Mouse (Mus musculus) cerebellum, adult 2 months (tissue): ENCODE measurements around the gene Zfyve27. TPM values are rescaled to one million over a fixed set of nuclear protein-coding genes. Genes with fewer than 3 reads are reported as not detected.
A peak's percentile ranks its signal among the peaks of the same experiment; 100 is the strongest.

ENCODE experiments used
- DNase-seq, 2 experiments: peaks; one replicate each; pipeline ENCODE4 v3.0.0; 2021
- H3K27ac ChIP-seq: fragments of 200-500 bp; 2 replicates; pipeline ENCODE4 v1.5.1; 2012; ENCODE audit warnings: low read length, control low read depth, inconsistent platforms; ENCODE audit not compliant: insufficient read depth
- H3K27me3 ChIP-seq: fragments of 200-500 bp; 2 replicates; pipeline ENCODE4 v1.6.1; 2012; ENCODE audit warnings: inconsistent platforms, mild to moderate bottlenecking, low read length, moderate library complexity; ENCODE audit not compliant: control insufficient read depth, insufficient read depth
- H3K4me1 ChIP-seq: fragments of 200-500 bp; 2 replicates; pipeline ENCODE4 v1.6.1; 2011; ENCODE audit warnings: low read length; ENCODE audit not compliant: control insufficient read depth, insufficient read depth
- H3K4me3 ChIP-seq: fragments of 200-500 bp; replicated peaks from 2 replicates; pipeline ENCODE3; 2011; ENCODE audit warnings: mild to moderate bottlenecking, low read depth, low read length, control low read depth; ENCODE audit not compliant: insufficient read depth
- CTCF ChIP-seq: fragments of 200-500 bp; IDR thresholded peaks from 2 replicates; pipeline ENCODE4 v1.5.1; 2011; ENCODE audit warnings: low read depth, mild to moderate bottlenecking, control low read depth, low read length, moderate library complexity, borderline replicate concordance; ENCODE audit not compliant: insufficient read depth
- POLR2A ChIP-seq: fragments of 200-500 bp; IDR thresholded peaks from 2 replicates; pipeline ENCODE4 v1.6.1; 2011; ENCODE audit warnings: low read length, control low read depth, borderline replicate concordance; ENCODE audit not compliant: insufficient read depth
- WGBS: fragments of 180-500 bp; shearing (Covaris S2); methylation state at CpG from one replicate; pipeline ENCODE4 v1.1.7; 2018; 5-methylcytosine and 5-hydroxymethylcytosine counted together
- polyA plus RNA-seq: library from polyadenylated mRNA; depleted of rRNA; stranded (reverse); fragments of >200 nt; gene quantifications from 2 replicates; pipeline ENCODE4 v1.2.3, GENCODE M21; 2012

Zfyve27 gene
- polyA plus RNA-seq, 1 experiment, result 104 TPM

DNA sequence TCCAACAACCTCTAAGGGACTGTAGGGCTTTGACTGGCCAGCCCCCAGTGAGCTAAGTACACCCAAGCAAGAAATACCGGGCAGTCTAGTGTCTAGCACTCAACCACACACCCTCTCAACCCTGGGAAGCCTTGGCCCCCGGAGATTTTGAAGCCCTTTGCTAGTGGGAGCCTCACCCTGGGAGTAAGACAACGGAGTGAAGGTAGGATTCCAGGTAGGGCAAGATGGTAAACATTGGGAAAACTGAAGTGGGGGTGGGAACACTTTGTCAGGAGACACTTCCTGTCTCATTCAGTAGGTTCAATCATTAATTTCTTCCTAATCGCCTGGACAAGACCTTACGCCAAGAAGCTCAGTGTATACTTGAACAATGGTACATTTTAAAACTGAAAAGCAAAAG lies 36.7 kb upstream of the Zfyve27 start:
- H3K27ac ChIP-seq, result no peak overlapping the region
- no peaks in the 10 kb centered on the region for H3K27me3 ChIP-seq
- no peak overlapping the region for H3K4me3 ChIP-seq
- no peak for TF ChIP-seq CTCF
- no peak for TF ChIP-seq POLR2A
- no peak for DNase-seq
- H3K4me1 ChIP-seq, result peaks cover 17% of the 10 kb centered on the region
- WGBS, result 93% methylated on average over 5 of the region's 5 CpGs

DNA sequence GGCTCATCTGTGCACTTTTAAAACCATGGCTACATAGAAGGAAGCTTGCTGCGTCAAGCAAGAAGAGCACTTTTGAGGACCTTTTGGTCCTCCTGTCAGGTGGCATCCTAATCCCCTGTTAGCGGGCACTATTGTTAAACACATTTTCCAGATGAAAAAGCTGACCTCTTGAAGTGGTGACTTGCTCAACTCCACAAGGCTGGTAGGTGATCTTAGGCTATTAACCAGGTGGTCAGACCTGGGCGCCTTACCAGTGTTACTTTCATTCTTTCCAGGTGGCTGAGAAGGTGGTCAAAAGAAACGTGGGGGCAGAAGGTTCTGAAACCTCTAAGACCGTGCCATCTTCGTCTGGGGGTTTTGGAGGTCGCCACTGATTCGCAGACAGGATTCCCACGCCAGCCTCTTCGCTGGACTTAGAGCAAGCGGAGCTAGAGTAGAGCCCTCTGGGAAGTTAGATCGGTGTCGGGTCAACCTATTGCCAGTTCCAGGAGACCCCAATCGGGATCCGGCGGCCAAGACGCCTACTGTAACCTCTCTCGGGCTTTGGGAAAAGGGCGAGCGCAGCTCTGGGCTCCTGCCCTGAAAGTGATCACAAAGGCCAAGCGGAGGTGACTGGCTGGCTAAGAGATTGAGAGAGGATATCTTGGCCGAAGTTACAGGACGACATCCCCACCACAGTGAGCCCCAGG lies 35.6 kb upstream of the Zfyve27 start:
- Histone ChIP-seq H3K27ac (peak overlapping the region; percentile 76), H3K27me3 (no peaks in the 10 kb centered on the region), H3K4me3 (peak overlapping the region; percentile 66), H3K4me1 (peaks cover 17% of the 10 kb centered on the region)
- no peak for DNase-seq
- 4% methylated on average over 23 of the region's 23 CpGs for WGBS
- TF ChIP-seq CTCF, result no peak
- no peak for TF ChIP-seq POLR2A

DNA sequence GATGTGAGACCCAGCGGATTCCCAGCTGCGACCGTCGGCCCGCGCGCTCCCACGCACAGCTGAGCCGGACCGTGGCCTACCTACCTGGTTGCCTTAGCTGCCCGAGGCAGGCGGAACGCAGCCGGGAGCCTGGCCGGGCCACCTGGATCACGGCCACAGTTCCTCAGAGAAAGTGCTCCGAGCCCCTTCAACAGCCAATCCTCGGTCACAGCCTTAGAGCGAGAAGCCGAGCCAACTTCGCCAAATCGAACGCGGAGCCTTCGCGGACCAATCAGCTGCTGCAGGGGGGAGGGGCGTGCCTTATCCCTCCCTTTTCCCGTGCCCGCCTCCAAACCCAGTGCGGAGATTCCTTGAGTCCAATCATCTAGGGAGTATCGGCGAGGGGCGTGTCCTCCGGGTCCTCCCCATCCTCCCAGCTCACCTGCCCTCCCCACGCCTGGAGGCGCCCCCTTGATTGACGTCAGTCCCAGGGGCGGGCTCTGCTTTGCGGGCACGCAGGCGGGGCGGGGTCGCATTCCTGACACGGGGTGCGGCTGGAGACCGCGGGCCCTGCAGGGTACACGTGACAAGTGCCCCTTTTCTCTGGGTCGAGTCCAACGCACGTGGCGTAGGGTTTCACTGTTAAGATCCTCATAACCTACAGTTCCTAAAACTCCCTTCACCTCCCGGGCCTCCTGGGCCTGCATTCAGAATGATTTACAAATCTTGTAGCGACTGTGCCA lies 34.8 kb upstream of the Zfyve27 start, which contains the start of gene Avpi1:
Gene Avpi1, minus strand, starts transcription at position 273 of the 722 bp plus-strand sequence.
- H3K4me3 ChIP-seq, result peak within 1 kb of the TSS; percentile 66
- under 1% methylated on average over 54 of the region's 54 CpGs for WGBS
- no peaks in the 10 kb centered on the region for H3K27me3 ChIP-seq
- no peak for TF ChIP-seq CTCF
- TF ChIP-seq POLR2A, result peak; percentile 71
- H3K27ac ChIP-seq, result peak within 1 kb of the TSS; percentile 82
- peaks cover 17% of the 10 kb centered on the region for H3K4me1 ChIP-seq
- DNase-seq, result peak; percentile 97 to 99

DNA sequence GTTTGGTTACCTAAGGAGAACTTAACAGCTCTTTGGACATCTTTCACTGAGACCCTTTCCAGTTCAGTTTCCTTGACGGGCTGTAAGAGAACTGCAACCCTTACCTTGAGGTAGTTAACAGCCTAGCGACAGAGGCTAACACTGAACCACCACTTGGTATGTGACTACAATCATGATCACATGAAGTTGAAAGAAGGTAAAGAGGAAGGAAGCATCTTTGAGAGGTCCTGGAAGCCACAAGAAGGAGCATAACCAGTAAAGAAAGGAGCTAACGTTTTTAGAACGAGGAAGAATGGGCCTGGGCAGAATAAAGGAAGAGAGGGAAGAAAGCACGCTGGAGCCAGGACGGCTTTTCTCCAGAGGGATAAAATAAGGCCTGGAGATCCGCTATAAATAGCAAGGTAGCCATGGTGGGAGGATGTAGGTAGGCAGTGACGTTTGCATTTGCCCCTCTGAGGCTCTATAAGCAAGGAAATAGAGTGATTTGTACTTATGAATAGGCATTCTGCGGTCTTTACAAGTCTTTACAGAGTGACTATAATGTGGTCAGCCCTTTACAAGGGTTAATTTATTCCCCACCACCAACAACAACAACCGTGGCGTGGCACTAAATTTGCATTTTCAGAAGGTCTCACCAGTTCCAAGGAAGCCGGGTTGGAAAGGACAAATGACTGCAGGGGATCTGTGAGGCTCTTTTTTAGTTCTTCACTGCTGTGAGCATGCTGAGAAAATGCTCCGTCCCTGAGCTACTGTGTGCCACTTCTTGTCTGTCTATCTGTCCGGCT lies 34.0 kb upstream of the Zfyve27 start:
- H3K4me3 ChIP-seq, result peak overlapping the region; percentile 66
- H3K4me1 ChIP-seq, result peaks cover 12% of the 10 kb centered on the region
- peak in 1 of 2 experiments; percentile 32 for DNase-seq
- 9% methylated on average over 14 of the region's 14 CpGs for WGBS
- no peak for TF ChIP-seq CTCF
- TF ChIP-seq POLR2A, result no peak
- H3K27ac ChIP-seq, result peak overlapping the region; percentile 82
- no peaks in the 10 kb centered on the region for H3K27me3 ChIP-seq

DNA sequence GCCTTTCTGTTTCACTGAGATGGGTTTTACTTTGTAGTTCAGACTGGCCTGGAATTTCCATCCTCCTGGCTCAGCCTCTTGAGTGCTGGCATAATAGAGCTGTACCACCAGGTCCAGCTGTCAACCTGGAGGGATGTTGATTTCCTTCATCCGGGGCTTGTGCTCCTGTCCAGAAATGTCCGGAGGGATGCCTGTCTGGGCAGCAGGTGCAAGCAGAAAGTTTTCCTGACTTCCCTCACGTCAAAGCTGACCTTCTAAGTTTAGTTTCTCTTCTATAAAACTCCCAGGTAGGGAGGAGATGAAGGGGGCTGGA lies 33.5 kb upstream of the Zfyve27 start:
- Histone ChIP-seq H3K4me1 (peaks cover 10% of the 10 kb centered on the region), H3K27ac (peak overlapping the region; percentile 58), H3K4me3 (no peak overlapping the region), H3K27me3 (no peaks in the 10 kb centered on the region)
- TF ChIP-seq POLR2A, result no peak
- TF ChIP-seq CTCF, result no peak
- WGBS, result 13% methylated on average over 3 of the region's 3 CpGs
- no peak for DNase-seq

DNA sequence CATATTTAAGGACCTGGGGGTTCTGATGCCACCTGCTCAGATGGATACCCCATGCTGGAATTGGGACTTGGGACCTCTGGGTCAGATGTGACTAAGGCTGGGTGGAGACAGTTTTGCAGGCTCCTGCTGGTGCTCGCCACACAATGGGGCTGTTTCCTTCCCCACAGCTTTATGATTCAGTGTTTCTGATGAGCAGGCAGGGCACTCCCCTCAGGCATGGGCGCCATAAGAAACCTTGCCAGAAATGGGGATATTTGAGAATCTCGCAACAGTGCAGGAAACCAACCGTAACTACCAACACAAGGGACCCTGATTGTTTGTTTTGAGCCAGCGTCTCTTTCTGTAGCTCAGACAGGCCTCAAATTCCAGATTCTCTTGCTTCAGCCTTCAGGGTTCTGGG lies 32.6 kb upstream of the Zfyve27 start:
- no peak for TF ChIP-seq POLR2A
- no peak for TF ChIP-seq CTCF
- no peak for DNase-seq
- peaks cover 10% of the 10 kb centered on the region for H3K4me1 ChIP-seq
- no peak overlapping the region for H3K27ac ChIP-seq
- no peak overlapping the region for H3K4me3 ChIP-seq
- 85% methylated on average over 5 of the region's 5 CpGs for WGBS
- no peaks in the 10 kb centered on the region for H3K27me3 ChIP-seq

DNA sequence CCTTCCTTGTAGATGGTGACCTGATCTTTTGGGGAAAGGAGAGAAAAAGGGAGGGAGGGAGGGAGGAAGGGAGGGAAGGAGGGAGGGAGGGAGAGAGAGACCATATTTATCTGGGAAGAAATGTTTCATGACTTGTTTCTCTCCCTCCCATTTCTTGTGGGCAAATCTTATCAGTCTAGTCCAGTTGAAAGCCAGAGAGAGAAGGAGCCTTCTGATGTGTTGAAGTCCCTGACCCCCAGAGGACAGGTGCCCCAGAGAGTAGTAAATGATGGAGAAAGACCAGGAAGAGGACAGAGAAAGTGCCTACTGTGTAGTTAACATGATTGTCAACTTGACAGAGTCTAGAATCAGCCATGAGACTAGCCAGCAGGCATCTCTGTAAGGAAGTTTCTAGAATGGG lies 28.7 kb upstream of the Zfyve27 start:
- H3K27me3 ChIP-seq, result no peaks in the 10 kb centered on the region
- no peak overlapping the region for H3K4me3 ChIP-seq
- TF ChIP-seq POLR2A, result no peak
- TF ChIP-seq CTCF, result no peak
- no peak for DNase-seq
- no peak overlapping the region for H3K27ac ChIP-seq
- peaks cover 4% of the 10 kb centered on the region; the same call in 1 of the 2 replicates for H3K4me1 ChIP-seq

DNA sequence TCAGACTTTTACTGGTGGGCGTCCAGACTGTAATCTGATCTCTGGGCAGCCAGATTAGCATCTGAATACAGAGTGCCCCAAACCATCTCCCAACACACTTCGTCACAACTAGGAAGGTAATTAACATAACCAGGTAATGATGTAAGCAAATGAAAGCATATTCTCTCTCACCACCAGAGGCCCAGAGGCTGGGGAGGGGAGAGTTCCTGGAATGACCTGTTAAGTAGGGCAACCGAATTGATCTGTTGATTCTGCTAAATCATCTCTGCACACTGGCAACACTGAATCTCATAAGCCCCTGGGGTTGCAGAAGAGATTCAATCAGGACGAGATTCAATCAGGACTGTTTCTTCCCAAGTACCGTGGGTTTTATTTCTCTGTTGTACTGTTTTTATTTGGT lies 27.6 kb upstream of the Zfyve27 start:
- Histone ChIP-seq H3K27ac (no peak overlapping the region), H3K27me3 (no peaks in the 10 kb centered on the region), H3K4me3 (no peak overlapping the region), H3K4me1 (no peaks in the 10 kb centered on the region)
- TF ChIP-seq CTCF (no peak), POLR2A (no peak)
- DNase-seq, result no peak
- 56% methylated on average over 5 of the region's 5 CpGs for WGBS
